8 mouse cellular contexts compared by ENCODE assay signal in genomic region chr7:6170871-6171270, GRCm38 (mm10). TPM values are rescaled to one million over a fixed set of nuclear protein-coding genes. Genes with fewer than 3 reads are reported as not detected.
DNase-seq lines count a peak whose midpoint lies in the region; ATAC-seq and TF ChIP-seq lines count a peak whose summit lies in the region.

No protein-coding gene starts in this region.

- DNase-seq in heart, postnatal 36 days = no peak
- DNase-seq in forebrain, postnatal 0 days = peak; percentile 47
- DNase-seq in right cerebral cortex, postnatal 4 days = no peak
- no peak for DNase-seq in layer of hippocampus, adult 8-10 months (ENCODE audit: low spot score in 2 of 2)
- DNase-seq in ovary, postnatal 36 days (ENCODE audit: low spot score) = no peak

- H3K4me1 ChIP-seq in heart, embryonic 13.5 days = peaks cover 24% of the 10 kb centered on the region
- H3K4me1 ChIP-seq in ES-Bruce4 (ENCODE audit: control insufficient read depth, insufficient read depth, low read length) = no peaks in the 10 kb centered on the region
- H3K4me1 ChIP-seq in forebrain, postnatal 0 days (ENCODE audit: insufficient read depth) = 0 out of 2 replicates have a peak, but pooled peaks cover 6% of the 10 kb centered on the region

- H3K27ac ChIP-seq in heart, embryonic 13.5 days (replicated peaks) = 0 out of 2 replicates have a peak overlapping the region, but pooled peaks have one; percentile 80
- H3K27ac ChIP-seq in ES-Bruce4 (ENCODE audit: insufficient read depth, low read length) (peak overlapping the region; percentile 72), macrophage (peak overlapping the region; percentile 74)
- peak overlapping the region; percentile 83 for H3K27ac ChIP-seq in forebrain, postnatal 0 days (ENCODE audit: low read depth, low read length)

- WGBS in heart, embryonic 13.5 days = 46% methylated on average over 6 of the region's 6 CpGs
- 39% methylated on average over 6 of the region's 6 CpGs for WGBS in forebrain, postnatal 0 days
- 43% methylated on average over 6 of the region's 6 CpGs for WGBS in macrophage (ENCODE audit: missing documents)

- no peak for ATAC-seq in heart, embryonic 13.5 days (ENCODE audit: extremely low read depth, insufficient number of reproducible peaks, low FRiP score, low TSS enrichment)
- ATAC-seq in forebrain, postnatal 0 days = no peak

- H3K36me3 ChIP-seq in heart, embryonic 13.5 days = peaks cover 11% of the 10 kb centered on the region
- H3K36me3 ChIP-seq in ES-Bruce4 (ENCODE audit: control insufficient read depth, insufficient read depth, low read length, poor library complexity, severe bottlenecking) (peaks cover 7% of the 10 kb centered on the region), macrophage (ENCODE audit: inconsistent target) (0 out of 2 replicates have a peak, but pooled peaks cover 6% of the 10 kb centered on the region)
- H3K36me3 ChIP-seq in forebrain, postnatal 0 days (ENCODE audit: insufficient read depth) = no peaks in the 10 kb centered on the region; the same call in 1 of the 2 replicates

- no peak for TF ChIP-seq CTCF in ES-Bruce4 (IDR thresholded peaks at IDR 0.05; ENCODE audit: low read depth, low read length)
- no peak for TF ChIP-seq CTCF in forebrain, postnatal 0 days (IDR thresholded peaks at IDR 0.05; ENCODE audit: low read depth)

- H3K4me2 ChIP-seq in heart, embryonic 13.5 days = peak overlapping the region; percentile 97
- H3K4me2 ChIP-seq in forebrain, postnatal 0 days (ENCODE audit: low read depth) = peak overlapping the region; percentile 67

- H3K27me3 ChIP-seq in heart, embryonic 13.5 days (replicated peaks) = no peaks in the 10 kb centered on the region
- no peaks in the 10 kb centered on the region for H3K27me3 ChIP-seq in ES-Bruce4 (ENCODE audit: control insufficient read depth, insufficient read depth, low read length, poor library complexity, severe bottlenecking)
- no peaks in the 10 kb centered on the region; the same call in 1 of the 2 replicates for H3K27me3 ChIP-seq in forebrain, postnatal 0 days (ENCODE audit: insufficient read depth, low read length)

- H3K9ac ChIP-seq in heart, embryonic 13.5 days = peak overlapping the region; percentile 89
- peak overlapping the region; percentile 13 for H3K9ac ChIP-seq in ES-Bruce4 (ENCODE audit: low read depth, poor library complexity, severe bottlenecking)
- H3K9ac ChIP-seq in forebrain, postnatal 0 days = peak overlapping the region; percentile 47

- no peak for TF ChIP-seq POLR2A in ES-Bruce4 (IDR thresholded peaks at IDR 0.05; ENCODE audit: insufficient read depth, low read length)

- H3K9me3 ChIP-seq in heart, embryonic 13.5 days = no peaks in the 10 kb centered on the region
- no peaks in the 10 kb centered on the region for H3K9me3 ChIP-seq in ES-Bruce4 (replicated peaks; ENCODE audit: control insufficient read depth, insufficient read depth, low read length, poor library complexity, severe bottlenecking)
- no peaks in the 10 kb centered on the region for H3K9me3 ChIP-seq in forebrain, postnatal 0 days (ENCODE audit: low read length)

- peak overlapping the region; percentile 79 for H3K4me3 ChIP-seq in heart, embryonic 13.5 days
- H3K4me3 ChIP-seq in ES-Bruce4 (ENCODE audit: low read depth, low read length) (no peak overlapping the region), macrophage (ENCODE audit: inconsistent target) (peak overlapping the region; percentile 86)
- H3K4me3 ChIP-seq in forebrain, postnatal 0 days (ENCODE audit: low read depth, low read length) = peak overlapping the region; percentile 67; the same call in 1 of the 2 replicates

- no peak for TF ChIP-seq EP300 in ES-Bruce4 (IDR thresholded peaks at IDR 0.05; ENCODE audit: insufficient read depth, low read depth, low read length)

- intact Hi-C loops in heart, postnatal 36 days (cut with DNase I) = loop anchor here (1.0 to 10.0 kb wide), 4 partner anchors 15 to 214 kb away; partner anchors contain the start of gene Zfp28

- peaks cover 32% of the 10 kb centered on the region for H3K79me2 ChIP-seq in macrophage (ENCODE audit: inconsistent target)

RNA-seq across cellular contexts. Expression of gene Zfp444, which starts 1.2 kb away (rescaled TPM):
- polyA plus RNA-seq in heart, embryonic 13.5 days (2015; fragmentation: Nextera tagmentation; extraction: Ambion mirVana) = 26.8 and 34.0 TPM in 2 replicates
- total RNA-seq in heart, postnatal 36 days (2021) = 10 to 100 TPM in 1 of 2 experiments, 1 to 10 TPM in 1; 9.4 to 11.4 TPM
- 33.7 and 41.1 TPM in 2 replicates for polyA plus RNA-seq in ES-Bruce4 (2011; ENCODE audit: insufficient read depth, insufficient read length, low read depth, missing spikeins)
- total RNA-seq in forebrain, postnatal 0 days (2014; rRNA removed) = 76.9 and 81.7 TPM in 2 replicates
- polyA plus RNA-seq in forebrain, postnatal 0 days (2015; fragmentation: Nextera tagmentation; extraction: Ambion mirVana) = 86.2 and 100 TPM in 2 replicates
- total RNA-seq in macrophage (2018; cell fraction: chromatin; rRNA removed) = 10 to 100 TPM in 24 of 26 experiments, 1 to 10 TPM in 2; 4.0 to 83.3 (median 31.6) TPM
- 10 to 100 TPM in 21 of 26 experiments, 1 to 10 TPM in 5; 6.1 to 21.9 (median 16.8) TPM for total RNA-seq in macrophage (2018; cell fraction: cytosol; rRNA removed)
- total RNA-seq in macrophage (2018; cell fraction: nucleus; rRNA removed) = 10 to 100 TPM in 23 of 26 experiments, 1 to 10 TPM in 3; 7.9 to 45.4 (median 23.0) TPM
- 5.2 to 17.1 TPM (median 13.0 TPM) in 3 replicates for polyA plus RNA-seq in macrophage (2018)
- 10 to 100 TPM; 45.2 to 59.5 (median 54.9) TPM for total RNA-seq in layer of hippocampus, adult 8-10 months (2022)

RNA-seq across cellular contexts. Expression of gene Zfp787, which starts 15.1 kb away (rescaled TPM):
- polyA plus RNA-seq in heart, embryonic 13.5 days (2015; fragmentation: Nextera tagmentation; extraction: Ambion mirVana) = 19.1 and 20.0 TPM in 2 replicates
- total RNA-seq in heart, postnatal 36 days (2021) = 10 to 100 TPM; 30.2 to 34.0 TPM
- polyA plus RNA-seq in ES-Bruce4 (2011; ENCODE audit: insufficient read depth, insufficient read length, low read depth, missing spikeins) (24.1 and 30.9 TPM in 2 replicates), macrophage (2018) (11.6 to 29.7 TPM (median 29.1 TPM) in 3 replicates)
- 51.1 and 73.6 TPM in 2 replicates for total RNA-seq in forebrain, postnatal 0 days (2014; rRNA removed)
- 41.0 and 66.1 TPM in 2 replicates for polyA plus RNA-seq in forebrain, postnatal 0 days (2015; fragmentation: Nextera tagmentation; extraction: Ambion mirVana)
- total RNA-seq in macrophage (2018; cell fraction: chromatin; rRNA removed) = 100 to 1,000 TPM in 10 of 26 experiments, 10 to 100 TPM in 16; 52.0 to 126 (median 89.6) TPM
- 10 to 100 TPM; 14.0 to 36.7 (median 24.9) TPM for total RNA-seq in macrophage (2018; cell fraction: cytosol; rRNA removed)
- total RNA-seq in macrophage (2018; cell fraction: nucleus; rRNA removed) = 100 to 1,000 TPM in 2 of 26 experiments, 10 to 100 TPM in 24; 50.6 to 125 (median 69.4) TPM
- 10 to 100 TPM; 22.1 to 29.3 (median 27.7) TPM for total RNA-seq in layer of hippocampus, adult 8-10 months (2022)

RNA-seq across cellular contexts. Expression of gene Galp, which starts 26.0 kb away (rescaled TPM):
- not detected in 2 replicates for polyA plus RNA-seq in heart, embryonic 13.5 days (2015; fragmentation: Nextera tagmentation; extraction: Ambion mirVana)
- not detected for total RNA-seq in heart, postnatal 36 days (2021)
- polyA plus RNA-seq in ES-Bruce4 (2011; ENCODE audit: insufficient read depth, insufficient read length, low read depth, missing spikeins) (not detected in 2 replicates), macrophage (2018) (not detected in 3 replicates)
- not detected in 2 replicates for total RNA-seq in forebrain, postnatal 0 days (2014; rRNA removed)
- not detected in 2 replicates for polyA plus RNA-seq in forebrain, postnatal 0 days (2015; fragmentation: Nextera tagmentation; extraction: Ambion mirVana)
- total RNA-seq in macrophage (2018; cell fraction: chromatin; rRNA removed) = not detected
- total RNA-seq in macrophage (2018; cell fraction: cytosol; rRNA removed) = not detected
- not detected for total RNA-seq in macrophage (2018; cell fraction: nucleus; rRNA removed)
- not detected for total RNA-seq in layer of hippocampus, adult 8-10 months (2022)

RNA-seq across cellular contexts. Expression of gene Zscan5b, which starts 51.2 kb away (rescaled TPM):
- not detected in 2 replicates for polyA plus RNA-seq in heart, embryonic 13.5 days (2015; fragmentation: Nextera tagmentation; extraction: Ambion mirVana)
- not detected for total RNA-seq in heart, postnatal 36 days (2021)
- polyA plus RNA-seq in ES-Bruce4 (2011; ENCODE audit: insufficient read depth, insufficient read length, low read depth, missing spikeins) = 0.33 and 0.40 TPM in 2 replicates
- total RNA-seq in forebrain, postnatal 0 days (2014; rRNA removed) = not detected in 2 replicates
- polyA plus RNA-seq in forebrain, postnatal 0 days (2015; fragmentation: Nextera tagmentation; extraction: Ambion mirVana) = not detected in 2 replicates
- total RNA-seq in macrophage (2018; cell fraction: chromatin; rRNA removed) = not detected
- total RNA-seq in macrophage (2018; cell fraction: cytosol; rRNA removed) = not detected
- total RNA-seq in macrophage (2018; cell fraction: nucleus; rRNA removed) = not detected
- not detected in 3 replicates for polyA plus RNA-seq in macrophage (2018)
- total RNA-seq in layer of hippocampus, adult 8-10 months (2022) = not detected

Comparison
In these comparisons a context has a peak if more than half of its experiments do, and no peak if none do; other contexts are left out.
1. H3K9ac ChIP-seq: peak in every context shown above with its lines; median percentile 89 in heart, embryonic 13.5 days; 47 in forebrain, postnatal 0 days; 13 in ES-Bruce4.